ENCODE assay signal across 8 mouse cellular contexts in genomic region chr3:97766459-97766858, GRCm38 (mm10).
DNase-seq lines count a peak whose midpoint lies in the region; ATAC-seq and TF ChIP-seq lines count a peak whose summit lies in the region.

No protein-coding gene starts in this region.

- ATAC-seq in heart, embryonic 15.5 days (replicated peaks; ENCODE audit: insufficient number of reproducible peaks, insufficient read depth, low FRiP score, low read depth) = no peak
- ATAC-seq in liver, embryonic 16.5 days (ENCODE audit: low read depth) = no peak
- ATAC-seq in erythroid progenitor cell, adult 5-6 weeks (replicated peaks; ENCODE audit: low FRiP score, poor library complexity, severe bottlenecking) = no peak

- peaks cover 52% of the 10 kb centered on the region for H3K36me3 ChIP-seq in heart, adult 2 months (ENCODE audit: control insufficient read depth, insufficient read depth, low read length)
- H3K36me3 ChIP-seq in heart, embryonic 15.5 days = 0 out of 2 replicates have a peak, but pooled peaks cover 3% of the 10 kb centered on the region
- no peaks in the 10 kb centered on the region for H3K36me3 ChIP-seq in liver, embryonic 16.5 days (ENCODE audit: control insufficient read depth, insufficient read depth)

- intact Hi-C loops in heart, adult 2 months (cut with DNase I) = loop anchor here (2.0 to 5.0 kb wide), 3 partner anchors 109 to 154 kb away; partner anchors contain the start of genes Chd1l and Prkab2
- intact Hi-C loops in heart, postnatal 25 days (cut with DNase I) = loop anchor here (5.0 to 10.0 kb wide), 5 partner anchors 84 to 248 kb away; partner anchors contain the start of genes Notch2, Prkab2 and Sec22b

- TF ChIP-seq POLR2A in heart, adult 2 months (IDR thresholded peaks at IDR 0.05; ENCODE audit: insufficient read depth, low read depth, low read length) = no peak

- H3K27me3 ChIP-seq in heart, adult 2 months (ENCODE audit: control insufficient read depth, insufficient read depth, low read length) = no peaks in the 10 kb centered on the region
- no peaks in the 10 kb centered on the region for H3K27me3 ChIP-seq in heart, embryonic 15.5 days
- H3K27me3 ChIP-seq in liver, embryonic 16.5 days (ENCODE audit: control insufficient read depth, insufficient read depth, low read depth, low read length) = peaks cover 17% of the 10 kb centered on the region

- peak overlapping the region; percentile 85 for H3K4me2 ChIP-seq in heart, embryonic 15.5 days
- H3K4me2 ChIP-seq in liver, embryonic 16.5 days (ENCODE audit: low read depth, low read length) = peak overlapping the region; percentile 79

- H3K4me3 ChIP-seq in heart, adult 2 months = peak overlapping the region; percentile 75
- peak overlapping the region; percentile 63 for H3K4me3 ChIP-seq in heart, embryonic 15.5 days
- H3K4me3 ChIP-seq in liver, embryonic 16.5 days (ENCODE audit: low read depth, low read length) = peak overlapping the region; percentile 64

- peaks cover 5% of the 10 kb centered on the region for H3K4me1 ChIP-seq in heart, adult 2 months (ENCODE audit: control insufficient read depth, insufficient read depth, low read length)
- H3K4me1 ChIP-seq in heart, embryonic 15.5 days (replicated peaks) = peaks cover 30% of the 10 kb centered on the region
- peaks cover 2% of the 10 kb centered on the region for H3K4me1 ChIP-seq in liver, embryonic 16.5 days (ENCODE audit: control insufficient read depth, low read depth, low read length)

- peak overlapping the region; percentile 74 for H3K9ac ChIP-seq in heart, adult 2 months (ENCODE audit: low read depth, low read length)
- H3K9ac ChIP-seq in heart, embryonic 15.5 days = no peak overlapping the region
- H3K9ac ChIP-seq in liver, embryonic 16.5 days (ENCODE audit: low read depth, low read length) = peak overlapping the region; percentile 63; the same call in 1 of the 2 replicates

- H3K9me3 ChIP-seq in heart, embryonic 15.5 days (replicated peaks) = no peaks in the 10 kb centered on the region
- H3K9me3 ChIP-seq in liver, embryonic 16.5 days (replicated peaks; ENCODE audit: control insufficient read depth, low read length) = no peaks in the 10 kb centered on the region

- TF ChIP-seq CTCF in heart, adult 2 months (IDR thresholded peaks at IDR 0.05) = no peak

- TF ChIP-seq EP300 in heart, adult 2 months (IDR thresholded peaks at IDR 0.05; ENCODE audit: insufficient read depth, low read depth, low read length) = no peak

- peak overlapping the region; percentile 43 for H3K27ac ChIP-seq in heart, adult 2 months
- no peak overlapping the region for H3K27ac ChIP-seq in heart, embryonic 15.5 days
- no peak overlapping the region for H3K27ac ChIP-seq in liver, embryonic 16.5 days (ENCODE audit: low read length)

- WGBS in heart, adult 2 months = 44% methylated on average over 9 of the region's 9 CpGs
- WGBS in heart, embryonic 15.5 days = 63% methylated on average over 9 of the region's 9 CpGs
- 49% methylated on average over 9 of the region's 9 CpGs for WGBS in liver, embryonic 16.5 days (ENCODE audit: insufficient replicate concordance)

- peaks cover 4% of the 10 kb centered on the region for H3K79me2 ChIP-seq in heart, adult 2 months (replicated peaks; ENCODE audit: control insufficient read depth, insufficient read depth, low read length)

- DNase-seq in heart, adult 2 months = peak in 1 of 2 experiments; percentile 28
- DNase-seq in heart, postnatal 25 days (ENCODE audit: low spot score) = no peak
- peak; percentile 42 for DNase-seq in adipocyte (ENCODE audit: low spot score)
- DNase-seq in layer of hippocampus, adult 8-10 months (ENCODE audit: low spot score in 2 of 2) = no peak
- no peak for DNase-seq in natural killer cell, adult 2 months (ENCODE audit: low spot score in 2 of 2)
